Mouse (Mus musculus): Measurements from ENCODE around the gene Adipoq. TPM values are rescaled to one million over a fixed set of nuclear protein-coding genes. Genes with fewer than 3 reads are reported as not detected.
A peak's percentile ranks its signal among the peaks of the same experiment; 100 is the strongest.

The Adipoq gene
- total and polyA plus RNA-seq, 3 experiments: 0.13 to 1.1 (median 0.99) TPM

DNA sequence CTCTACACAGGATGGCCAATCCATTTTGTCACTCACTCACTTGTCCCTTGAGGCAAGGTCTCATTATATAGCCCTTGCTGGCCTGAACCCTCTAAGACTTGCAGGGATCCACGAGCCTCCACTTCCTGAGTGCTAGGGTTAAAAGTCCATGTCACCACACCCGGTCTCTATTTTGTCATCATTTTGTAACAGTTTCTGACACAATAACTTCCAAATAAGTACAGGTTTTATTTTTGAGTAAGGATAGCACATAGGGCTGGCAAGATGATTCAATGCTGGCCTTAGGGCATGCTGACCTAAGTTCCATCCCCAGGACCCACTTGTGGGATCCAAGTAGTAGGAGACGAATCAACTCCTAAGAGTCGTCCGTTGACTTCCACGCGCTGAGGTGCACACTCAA is 40.2 kb upstream of the Adipoq start:
- dilution Hi-C loops (cut with MboI; ENCODE audit: extremely low pct_ligation_motif_present, extremely low pct_unique_long_range_greater_than_20kb, low sequenced_read_pairs) (no loop called here), in situ Hi-C loops (cut with MboI; ENCODE audit: low pct_ligation_motif_present, low pct_unique_long_range_greater_than_20kb, low sequenced_read_pairs) (no loop called here)
- no peaks in the 10 kb centered on the region for H3K27me3 ChIP-seq (replicated peaks)
- peaks cover 25 to 28% of the 10 kb centered on the region in 2 experiments for H3K36me3 ChIP-seq (replicated peaks in 1 of 2; ENCODE audit: control insufficient read depth in 1 of 2, insufficient read depth in 1 of 2, low read length in 1 of 2)
- H3K27ac ChIP-seq (ENCODE audit: insufficient read depth, low read depth): peak overlapping the region; percentile 27
- no peak overlapping the region for H3K4me3 ChIP-seq (replicated peaks in 1 of 3; ENCODE audit: low read depth in 2 of 3, low read length in 2 of 3, poor library complexity in 1 of 3)
- 0 out of 2 replicates have a peak, but pooled peaks have one; percentile 16 for TF ChIP-seq NELFE (IDR thresholded peaks at IDR 0.05; ENCODE audit: low read depth, low read length)
- no peak for TF ChIP-seq POLR2A (IDR thresholded peaks at IDR 0.05; ENCODE audit: low read depth, low read length)
- TF ChIP-seq ELF1 (IDR thresholded peaks at IDR 0.05; ENCODE audit: low read depth, low read length): peak; percentile 49
- 0 out of 2 replicates have a peak, but pooled peaks have one; percentile 46 for TF ChIP-seq TBP (conservative IDR thresholded peaks at IDR 0.05; ENCODE audit: low read depth, low read length)
- no peak; the same call in 1 of the 2 replicates for TF ChIP-seq ZMIZ1 (IDR thresholded peaks at IDR 0.05; ENCODE audit: low read depth, low read length)
- H3K9ac ChIP-seq (ENCODE audit: insufficient read depth, low read depth): peak overlapping the region; percentile 83
- H3K9me3 ChIP-seq (replicated peaks; ENCODE audit: low read length): no peaks in the 10 kb centered on the region
- peaks cover 33% of the 10 kb centered on the region for H3K79me2 ChIP-seq (replicated peaks; ENCODE audit: control insufficient read depth, extremely low read depth, insufficient read depth, poor library complexity, severe bottlenecking)
- peak overlapping the region; percentile 93 for H3K4me2 ChIP-seq (ENCODE audit: insufficient read depth, low read depth, poor library complexity, severe bottlenecking)
- peaks cover 4 to 34% of the 10 kb centered on the region in 2 experiments; a peak in 2 of 4 replicates for H3K4me1 ChIP-seq (ENCODE audit: control insufficient read depth in 1 of 2, insufficient read depth in 2 of 2)
- DNase-seq (ENCODE audit: extremely low read depth): no peak

DNA sequence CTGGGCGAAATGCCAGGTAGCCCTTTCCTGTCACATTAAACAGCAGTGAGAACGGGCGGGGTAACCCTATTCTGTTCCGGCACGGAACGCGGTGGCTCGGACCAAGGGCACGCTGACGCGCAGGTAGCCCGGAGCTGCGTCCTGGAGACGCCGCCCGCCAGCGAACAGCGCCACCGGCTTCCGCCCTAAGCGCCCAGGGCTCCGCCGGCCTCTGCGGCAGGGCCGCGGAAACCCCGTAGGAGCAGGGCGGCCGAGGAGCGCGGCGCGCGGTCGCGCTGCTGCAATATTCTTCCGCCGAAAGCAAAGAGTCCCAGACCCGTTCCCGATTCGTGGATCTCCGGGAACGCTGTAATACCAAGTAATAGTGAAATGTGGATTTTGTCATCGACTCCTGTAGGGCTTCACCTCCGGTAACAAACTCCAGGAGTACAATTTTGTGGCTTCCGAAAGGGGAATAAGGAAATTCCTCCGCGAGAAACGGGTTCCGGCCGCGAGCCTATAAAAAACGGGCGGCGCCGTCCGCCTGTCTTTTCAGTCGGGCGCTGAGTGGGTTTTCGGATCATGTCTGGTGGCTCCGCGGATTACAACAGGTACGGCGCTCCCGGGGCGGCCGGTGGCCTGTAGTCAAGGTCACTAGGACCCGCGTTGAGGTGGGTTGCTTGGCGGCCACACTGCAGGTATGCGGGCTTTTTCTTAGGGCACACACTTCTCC is 38.9 kb upstream of the Adipoq start, which contains the start of gene Eif4a2:
Gene Eif4a2, plus strand, starts transcription at position 214 of the 712 bp plus-strand sequence.
- dilution Hi-C loops (cut with MboI; ENCODE audit: extremely low pct_ligation_motif_present, extremely low pct_unique_long_range_greater_than_20kb, low sequenced_read_pairs) (no loop called here), in situ Hi-C loops (cut with MboI; ENCODE audit: low pct_ligation_motif_present, low pct_unique_long_range_greater_than_20kb, low sequenced_read_pairs) (no loop called here)
- H3K27me3 ChIP-seq (replicated peaks): no peaks in the 10 kb centered on the region
- peak within 1 kb of the TSS; percentile 100 for H3K9ac ChIP-seq (ENCODE audit: insufficient read depth, low read depth)
- no peaks in the 10 kb centered on the region for H3K9me3 ChIP-seq (replicated peaks; ENCODE audit: low read length)
- H3K4me1 ChIP-seq (ENCODE audit: control insufficient read depth in 1 of 2, insufficient read depth in 2 of 2): peaks cover 4 to 40% of the 10 kb centered on the region in 2 experiments; a peak in 2 of 4 replicates
- H3K27ac ChIP-seq (ENCODE audit: insufficient read depth, low read depth): peak within 1 kb of the TSS; percentile 93
- H3K4me3 ChIP-seq (replicated peaks in 1 of 3; ENCODE audit: low read depth in 2 of 3, low read length in 2 of 3, poor library complexity in 1 of 3): peak within 1 kb of the TSS; percentile 81 to 97 (median 91)
- peaks cover 46% of the 10 kb centered on the region for H3K79me2 ChIP-seq (replicated peaks; ENCODE audit: control insufficient read depth, extremely low read depth, insufficient read depth, poor library complexity, severe bottlenecking)
- H3K4me2 ChIP-seq (ENCODE audit: insufficient read depth, low read depth, poor library complexity, severe bottlenecking): peak within 1 kb of the TSS; percentile 93
- DNase-seq (ENCODE audit: extremely low read depth): peak; percentile 94
- H3K36me3 ChIP-seq (replicated peaks in 1 of 2; ENCODE audit: control insufficient read depth in 1 of 2, insufficient read depth in 1 of 2, low read length in 1 of 2): peaks cover 36 to 41% of the 10 kb centered on the region in 2 experiments
- TF ChIP-seq ETS1 (conservative IDR thresholded peaks at IDR 0.05; ENCODE audit: low read depth, low read length) (peak; percentile 39), GABPA (IDR thresholded peaks at IDR 0.05; ENCODE audit: insufficient replicate concordance, low read depth, low read length) (peak; percentile 67; the same call in 1 of the 2 replicates), ELF1 (IDR thresholded peaks at IDR 0.05; ENCODE audit: low read depth, low read length) (peak; percentile 94), USF1 (IDR thresholded peaks at IDR 0.05; ENCODE audit: low read depth, low read length) (no peak), POLR2AphosphoS2 (IDR thresholded peaks at IDR 0.05; ENCODE audit: low read depth, low read length) (peak; percentile 98), NELFE (IDR thresholded peaks at IDR 0.05; ENCODE audit: low read depth, low read length) (peak; percentile 100), UBTF (IDR thresholded peaks at IDR 0.05; ENCODE audit: low read depth, low read length) (peak; percentile 97), MAFK (IDR thresholded peaks at IDR 0.05; ENCODE audit: insufficient replicate concordance, low read length) (0 out of 2 replicates have a peak, but pooled peaks have one; percentile 45), MYC (IDR thresholded peaks at IDR 0.05; ENCODE audit: low read depth, low read length) (peak; percentile 99), RCOR1 (conservative IDR thresholded peaks at IDR 0.05; ENCODE audit: low read depth, low read length) (peak; percentile 84), POLR2A (IDR thresholded peaks at IDR 0.05; ENCODE audit: low read depth, low read length) (peak; percentile 97), PAX5 (IDR thresholded peaks at IDR 0.05; ENCODE audit: low read length) (no peak), MAX (IDR thresholded peaks at IDR 0.05; ENCODE audit: low read length) (peak; percentile 95), RAD21 (IDR thresholded peaks at IDR 0.05; ENCODE audit: low read depth, low read length) (no peak), CHD2 (IDR thresholded peaks at IDR 0.05; ENCODE audit: low read length) (peak; percentile 76), SIN3A (IDR thresholded peaks at IDR 0.05; ENCODE audit: low read length) (peak; percentile 91), TCF12 (IDR thresholded peaks at IDR 0.05; ENCODE audit: low read depth, low read length) (peak; percentile 93), E2F4 (IDR thresholded peaks at IDR 0.05; ENCODE audit: insufficient replicate concordance, low read depth, low read length) (peak; percentile 95), MAZ (IDR thresholded peaks at IDR 0.05; ENCODE audit: low read depth, low read length) (peak; percentile 78), EP300 (IDR thresholded peaks at IDR 0.05; ENCODE audit: low read length) (no peak), JUND (conservative IDR thresholded peaks at IDR 0.05; ENCODE audit: low read depth, low read length) (peak; percentile 63; the same call in 1 of the 2 replicates), IRF4 (IDR thresholded peaks at IDR 0.05; ENCODE audit: low read depth, low read length) (peak; percentile 94), CHD1 (IDR thresholded peaks at IDR 0.05; ENCODE audit: low read depth, low read length) (no peak; the same call in 1 of the 2 replicates), MEF2A (IDR thresholded peaks at IDR 0.05; ENCODE audit: borderline replicate concordance, low read depth, low read length) (peak; percentile 96), JUN (IDR thresholded peaks at IDR 0.05; ENCODE audit: insufficient read depth, low read depth, low read length) (no peak), ZKSCAN1 (IDR thresholded peaks at IDR 0.05; ENCODE audit: borderline replicate concordance, low read depth, low read length) (no peak; the same call in 1 of the 2 replicates), NRF1 (IDR thresholded peaks at IDR 0.05; ENCODE audit: low read depth, low read length) (peak; percentile 72), SMC3 (IDR thresholded peaks at IDR 0.05; ENCODE audit: low read depth, low read length) (peak; percentile 16; the same call in 1 of the 2 replicates)
